Mouse (Mus musculus): ENCODE data around the gene Asah2.

Asah2 gene

GRCm38 (mm10) chr19:31950793-31951489, 157.1 kb downstream of the Asah2 start:
- ChIA-PET POLR2A (no interaction called here), CTCF (no interaction called here)
